Mouse (Mus musculus): ENCODE measurements around the gene Pyy. TPM values are rescaled to one million over a fixed set of nuclear protein-coding genes. Genes with fewer than 3 reads are reported as not detected.

The Pyy gene
- total RNA-seq, 1 experiment = 0.49 TPM

GRCm38 (mm10) chr11:102106911-102107310 is 721 bp downstream of the Pyy start:
- in situ Hi-C loops (cut with MboI; ENCODE audit: low sequenced_read_pairs in 2 of 2, unreplicated experiment in 2 of 2) = no loop called here
- DNase-seq (ENCODE audit: low read depth, low spot score) = peak; percentile 40
- Histone ChIP-seq H3K9me3 (ENCODE audit: control insufficient read depth, insufficient read depth, low read depth, low read length) (no peaks in the 10 kb centered on the region), H3K36me3 (ENCODE audit: control insufficient read depth, insufficient read depth, low read length, poor library complexity, severe bottlenecking) (no peaks in the 10 kb centered on the region), H3K9ac (ENCODE audit: insufficient read depth, low read depth, low read length, poor library complexity, severe bottlenecking) (peak overlapping the region; percentile 16; the same call in 1 of the 2 replicates), H3K4me1 (ENCODE audit: control insufficient read depth in 2 of 2, insufficient read depth in 2 of 2, low read length in 2 of 2, poor library complexity in 1 of 2) (peaks cover 1 to 7% of the 10 kb centered on the region in 2 experiments; a peak in 2 of 4 replicates), H3K4me3 (ENCODE audit: insufficient read depth in 1 of 2, low read depth in 1 of 2, low read length in 2 of 2, poor library complexity in 1 of 2, severe bottlenecking in 1 of 2) (peak overlapping the region; percentile 38 to 57; a peak in 3 of 4 replicates), H3K27ac (ENCODE audit: insufficient read depth, low read depth, low read length, poor library complexity, severe bottlenecking) (no peak overlapping the region)
- no peak for TF ChIP-seq CHD2 (IDR thresholded peaks at IDR 0.05; ENCODE audit: low read depth, low read length)
- TF ChIP-seq ZNF384 (IDR thresholded peaks at IDR 0.05; ENCODE audit: low read depth, low read length) = no peak
- TF ChIP-seq MAFK (IDR thresholded peaks at IDR 0.05; ENCODE audit: insufficient read depth, low read depth, low read length) = no peak
- no peak for TF ChIP-seq HCFC1 (IDR thresholded peaks at IDR 0.05; ENCODE audit: borderline replicate concordance, insufficient read depth, low read length)
- TF ChIP-seq ZC3H11A (IDR thresholded peaks at IDR 0.05; ENCODE audit: borderline replicate concordance, low read depth, low read length) = no peak

GRCm38 (mm10) chr11:102102485-102103258 is 5.0 kb downstream of the Pyy start:
- H3K36me3 ChIP-seq (ENCODE audit: control insufficient read depth, insufficient read depth, low read length, poor library complexity, severe bottlenecking) = no peaks in the 10 kb centered on the region
- in situ Hi-C loops (cut with MboI; ENCODE audit: low sequenced_read_pairs in 2 of 2, unreplicated experiment in 2 of 2) = no loop called here
- DNase-seq (ENCODE audit: low read depth, low spot score) = peak; percentile 63
- H3K4me3 ChIP-seq (ENCODE audit: insufficient read depth in 1 of 2, low read depth in 1 of 2, low read length in 2 of 2, poor library complexity in 1 of 2, severe bottlenecking in 1 of 2) = no peak overlapping the region
- H3K9me3 ChIP-seq (ENCODE audit: control insufficient read depth, insufficient read depth, low read depth, low read length) = no peaks in the 10 kb centered on the region
- H3K4me1 ChIP-seq (ENCODE audit: control insufficient read depth in 2 of 2, insufficient read depth in 2 of 2, low read length in 2 of 2, poor library complexity in 1 of 2) = peaks cover 1 to 5% of the 10 kb centered on the region in 2 experiments; a peak in 2 of 4 replicates
- H3K9ac ChIP-seq (ENCODE audit: insufficient read depth, low read depth, low read length, poor library complexity, severe bottlenecking) = no peak overlapping the region
- no peak overlapping the region for H3K27ac ChIP-seq (ENCODE audit: insufficient read depth, low read depth, low read length, poor library complexity, severe bottlenecking)
- TF ChIP-seq MAFK (IDR thresholded peaks at IDR 0.05; ENCODE audit: insufficient read depth, low read depth, low read length) = no peak
- TF ChIP-seq ZNF384 (IDR thresholded peaks at IDR 0.05; ENCODE audit: low read depth, low read length) = no peak
- TF ChIP-seq HCFC1 (IDR thresholded peaks at IDR 0.05; ENCODE audit: borderline replicate concordance, insufficient read depth, low read length) = no peak
- no peak for TF ChIP-seq CHD2 (IDR thresholded peaks at IDR 0.05; ENCODE audit: low read depth, low read length)
- TF ChIP-seq ZC3H11A (IDR thresholded peaks at IDR 0.05; ENCODE audit: borderline replicate concordance, low read depth, low read length) = peak; percentile 46; the same call in 1 of the 2 replicates

GRCm38 (mm10) chr11:102101219-102101618 is 6.4 kb downstream of the Pyy start, which contains the start of gene Ppy:
Gene Ppy (minus strand): TSS chr11:102101319.
- in situ Hi-C loops (cut with MboI; ENCODE audit: low sequenced_read_pairs in 2 of 2, unreplicated experiment in 2 of 2) = no loop called here
- DNase-seq (ENCODE audit: low read depth, low spot score) = no peak
- Histone ChIP-seq H3K4me1 (ENCODE audit: control insufficient read depth in 2 of 2, insufficient read depth in 2 of 2, low read length in 2 of 2, poor library complexity in 1 of 2) (peaks cover 3 to 16% of the 10 kb centered on the region in 2 experiments; a peak in 3 of 4 replicates), H3K27ac (ENCODE audit: insufficient read depth, low read depth, low read length, poor library complexity, severe bottlenecking) (no peak within 1 kb of the TSS), H3K36me3 (ENCODE audit: control insufficient read depth, insufficient read depth, low read length, poor library complexity, severe bottlenecking) (no peaks in the 10 kb centered on the region), H3K4me3 (ENCODE audit: insufficient read depth in 1 of 2, low read depth in 1 of 2, low read length in 2 of 2, poor library complexity in 1 of 2, severe bottlenecking in 1 of 2) (no peak within 1 kb of the TSS), H3K9me3 (ENCODE audit: control insufficient read depth, insufficient read depth, low read depth, low read length) (no peaks in the 10 kb centered on the region), H3K9ac (ENCODE audit: insufficient read depth, low read depth, low read length, poor library complexity, severe bottlenecking) (no peak within 1 kb of the TSS)
- TF ChIP-seq ZC3H11A (IDR thresholded peaks at IDR 0.05; ENCODE audit: borderline replicate concordance, low read depth, low read length) (no peak), HCFC1 (IDR thresholded peaks at IDR 0.05; ENCODE audit: borderline replicate concordance, insufficient read depth, low read length) (no peak), MAFK (IDR thresholded peaks at IDR 0.05; ENCODE audit: insufficient read depth, low read depth, low read length) (no peak), CHD2 (IDR thresholded peaks at IDR 0.05; ENCODE audit: low read depth, low read length) (no peak), ZNF384 (IDR thresholded peaks at IDR 0.05; ENCODE audit: low read depth, low read length) (no peak)

GRCm38 (mm10) chr11:102096887-102097391 is 10.7 kb downstream of the Pyy start:
- no peak overlapping the region for H3K27ac ChIP-seq (ENCODE audit: insufficient read depth, low read depth, low read length, poor library complexity, severe bottlenecking)
- in situ Hi-C loops (cut with MboI; ENCODE audit: low sequenced_read_pairs in 2 of 2, unreplicated experiment in 2 of 2) = no loop called here

More at GRCm38 (mm10) chr11:102096887-102097391, 10.7 kb downstream of the Pyy start:
- peak overlapping the region; percentile 45 for H3K9ac ChIP-seq (ENCODE audit: insufficient read depth, low read depth, low read length, poor library complexity, severe bottlenecking)
- no peaks in the 10 kb centered on the region for H3K36me3 ChIP-seq (ENCODE audit: control insufficient read depth, insufficient read depth, low read length, poor library complexity, severe bottlenecking)
- peak overlapping the region; percentile 35 to 67 for H3K4me3 ChIP-seq (ENCODE audit: insufficient read depth in 1 of 2, low read depth in 1 of 2, low read length in 2 of 2, poor library complexity in 1 of 2, severe bottlenecking in 1 of 2)
- no peaks in the 10 kb centered on the region for H3K9me3 ChIP-seq (ENCODE audit: control insufficient read depth, insufficient read depth, low read depth, low read length)
- TF ChIP-seq HCFC1 (IDR thresholded peaks at IDR 0.05; ENCODE audit: borderline replicate concordance, insufficient read depth, low read length) = 0 out of 2 replicates have a peak, but pooled peaks have one; percentile 29
- no peak for TF ChIP-seq ZNF384 (IDR thresholded peaks at IDR 0.05; ENCODE audit: low read depth, low read length)
- peak; percentile 81 for DNase-seq (ENCODE audit: low read depth, low spot score)
- H3K4me1 ChIP-seq (ENCODE audit: control insufficient read depth in 2 of 2, insufficient read depth in 2 of 2, low read length in 2 of 2, poor library complexity in 1 of 2) = peaks cover 3 to 17% of the 10 kb centered on the region in 2 experiments; a peak in 3 of 4 replicates

Measured in ES-E14 (cell line).